Mouse (Mus musculus): ENCODE measurements around the gene Pmpcb.

DNA sequence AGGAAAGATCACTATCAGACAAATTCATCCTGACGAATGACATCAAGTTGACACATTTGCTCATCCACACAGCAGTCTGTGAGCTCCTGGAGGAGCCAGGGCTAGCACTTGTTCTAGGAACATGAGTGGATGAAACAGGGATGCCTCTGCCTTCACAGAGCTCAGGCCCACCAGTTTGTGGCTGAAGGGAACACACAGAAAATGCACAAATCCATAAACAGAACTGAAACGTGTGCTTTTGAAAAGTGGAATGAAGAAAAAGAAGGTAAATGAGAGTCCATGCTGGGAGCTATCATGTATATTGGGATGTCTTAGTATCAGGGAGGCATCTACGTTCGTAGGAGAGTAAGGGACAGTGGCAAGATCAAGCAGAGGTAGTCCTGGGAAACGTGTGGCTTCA, 7.8 kb upstream of the Pmpcb start:
- TF ChIP-seq CTCF (IDR thresholded peaks at IDR 0.05; ENCODE audit: low read depth) (no peak), EP300 (IDR thresholded peaks at IDR 0.05; ENCODE audit: low read depth) (no peak)
